Mouse (Mus musculus) thymus, postnatal 10 days (tissue): ENCODE results near the gene Olfr1315-ps1.

Experiments
- DNase-seq, 2 experiments: peaks; one replicate each; pipeline ENCODE4 v3.0.0; 2021; ENCODE audit warnings: low spot score in 2 of 2

Gene Olfr1315-ps1

DNA sequence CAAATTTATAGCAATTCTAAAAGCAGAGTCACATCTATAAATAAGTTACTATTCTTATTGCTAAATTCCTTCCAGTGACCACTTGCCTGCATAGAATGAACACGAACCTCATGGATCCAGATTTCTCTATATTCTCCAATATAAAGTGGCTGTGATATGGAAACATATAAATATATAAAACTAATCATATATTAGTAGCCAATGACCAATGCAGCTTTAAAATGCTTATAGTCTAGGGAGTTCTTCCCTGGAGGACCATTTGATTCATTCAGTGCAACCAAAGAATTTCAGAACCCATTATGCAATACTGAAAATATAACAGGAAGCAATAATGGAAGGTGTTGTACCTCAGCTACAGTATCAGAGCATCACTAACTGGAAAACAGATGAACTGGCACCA, at the start of gene Olfr1315-ps1:
Gene Olfr1315-ps1, minus strand, starts transcription at position 101 of the 400 bp plus-strand sequence.
- DNase-seq = no peak

DNA sequence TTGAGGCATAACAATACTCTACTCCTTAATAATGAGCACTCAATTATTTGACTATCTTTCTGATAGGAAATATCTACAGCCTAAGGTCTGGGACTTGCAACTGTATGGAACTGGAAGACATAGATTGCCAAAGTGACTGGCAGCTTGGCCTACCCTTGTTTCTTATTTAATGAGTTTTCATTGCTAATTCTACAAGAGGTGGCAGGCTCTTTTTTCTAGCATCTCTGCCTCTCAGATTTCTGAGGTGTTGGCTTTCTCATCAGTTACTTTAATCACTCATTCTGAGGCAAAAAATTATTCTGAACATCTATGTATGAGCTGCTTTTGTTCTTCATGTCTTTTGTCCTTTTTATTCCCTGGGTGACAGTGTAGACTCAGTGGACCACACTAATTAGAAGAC, 38.7 kb upstream of the Olfr1315-ps1 start, which contains the start of gene Olfr1318:
Gene Olfr1318, plus strand, starts transcription at position 301 of the 400 bp plus-strand sequence.
- no peak for DNase-seq

DNA sequence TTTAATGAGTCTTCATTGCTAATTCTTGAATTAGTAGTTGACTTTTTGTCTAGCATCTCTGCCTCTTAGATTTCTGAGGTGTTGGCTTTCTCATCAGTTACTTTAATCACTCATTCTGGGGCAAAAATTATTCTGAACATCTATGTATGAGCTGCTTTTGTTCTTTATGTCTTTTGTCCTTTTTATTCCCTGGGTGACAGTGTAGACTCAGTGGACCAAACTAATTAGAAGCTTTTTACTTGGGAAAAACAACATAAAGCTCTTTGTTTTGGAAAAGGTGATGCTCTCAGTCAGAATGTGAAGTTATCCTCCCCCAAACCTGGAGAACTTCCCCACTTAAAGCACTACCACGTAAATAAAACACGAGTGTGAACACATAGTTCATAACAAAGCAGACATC, 24.8 kb upstream of the Olfr1315-ps1 start, which contains the start of gene Olfr1317:
Gene Olfr1317, plus strand, starts transcription at position 301 of the 400 bp plus-strand sequence.
- no peak for DNase-seq

DNA sequence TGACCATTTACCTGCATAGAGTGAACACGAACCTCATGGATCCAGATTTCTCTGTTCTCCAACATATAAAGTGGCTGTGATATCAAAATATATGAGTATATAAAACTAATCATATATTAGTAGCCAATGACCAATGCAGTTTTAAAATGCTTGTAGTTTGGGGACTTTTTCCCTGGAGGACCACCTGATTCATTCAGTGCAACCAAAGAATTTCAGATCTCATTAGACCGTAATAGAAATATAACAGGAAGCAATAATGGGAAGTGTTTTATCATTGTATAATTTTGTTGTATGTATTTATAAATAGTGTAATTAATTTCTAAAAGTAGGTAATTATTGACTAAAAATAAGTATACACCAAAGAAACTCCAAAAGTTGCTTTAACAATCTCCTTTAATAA, 19.6 kb upstream of the Olfr1315-ps1 start, which contains the start of gene Olfr1316:
Gene Olfr1316, minus strand, starts transcription at position 101 of the 400 bp plus-strand sequence.
- no peak for DNase-seq

DNA sequence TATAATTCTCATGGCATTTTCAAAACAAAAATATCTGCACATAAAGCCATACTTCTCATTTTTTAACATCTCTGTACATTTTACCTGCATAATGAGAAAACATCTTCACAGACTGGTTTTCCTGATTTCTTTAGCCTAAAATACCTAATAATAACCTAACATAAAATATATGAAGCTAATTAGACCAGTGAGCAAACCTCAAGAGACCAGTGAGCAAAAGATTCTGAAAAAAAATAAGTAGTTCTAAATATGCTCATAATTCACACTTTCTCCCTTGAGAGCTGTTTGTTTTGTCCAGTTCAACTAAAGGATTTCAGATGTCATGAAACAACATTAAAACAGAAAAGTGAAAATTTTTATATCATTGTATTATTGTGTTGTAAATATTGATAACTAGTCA, 18.6 kb downstream of the Olfr1315-ps1 start, which contains the start of gene Olfr1314:
Gene Olfr1314, minus strand, starts transcription at position 101 of the 400 bp plus-strand sequence.
- no peak for DNase-seq

DNA sequence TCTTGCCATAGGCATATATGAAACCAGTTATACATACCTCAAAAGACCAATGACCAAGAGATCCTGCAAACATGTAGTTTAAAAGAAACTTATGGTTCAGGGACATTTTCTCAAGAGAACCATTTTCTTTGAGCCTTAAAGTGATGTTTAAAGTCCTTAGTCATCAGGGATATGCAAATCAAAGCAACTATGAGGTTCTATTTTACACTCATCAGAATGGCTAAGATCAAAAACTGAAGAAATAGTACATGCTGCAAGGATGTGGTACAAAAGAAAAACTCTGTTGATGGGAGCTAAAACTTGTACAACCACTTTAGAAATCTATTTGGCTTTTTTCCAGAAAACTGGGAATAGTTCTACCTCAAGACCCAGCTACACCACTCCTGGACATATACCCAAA, 37.5 kb downstream of the Olfr1315-ps1 start, which contains the start of gene Olfr1313:
Gene Olfr1313, minus strand, starts transcription at position 101 of the 400 bp plus-strand sequence.
- DNase-seq = no peak
